Mouse (Mus musculus): ENCODE data around the gene Msh2. TPM values are rescaled to one million over a fixed set of nuclear protein-coding genes. Genes with fewer than 3 reads are reported as not detected.

Gene Msh2
- polyA plus RNA-seq, 2 experiments: 33.8 to 40.5 TPM

DNA sequence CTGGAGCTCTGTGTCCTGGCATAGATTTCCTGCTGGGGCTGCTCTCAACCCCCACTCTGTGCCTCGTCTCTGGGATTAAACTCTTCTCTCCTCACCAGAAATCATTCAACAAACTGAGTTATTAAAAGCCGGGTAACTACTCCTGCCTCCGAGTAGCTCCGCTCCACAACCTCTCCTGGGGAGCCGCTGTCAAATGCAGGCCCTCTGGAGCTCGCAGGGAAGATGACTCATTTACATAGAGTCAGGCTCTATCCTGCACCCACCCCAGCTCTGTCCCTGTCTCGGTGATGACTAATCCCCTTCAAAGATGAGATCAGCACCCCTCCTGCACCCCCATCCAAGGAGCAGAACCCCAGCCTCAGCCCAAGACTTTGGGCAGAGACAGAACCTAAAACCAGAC is 91.0 kb downstream of the Msh2 start:
- no peak for DNase-seq (ENCODE audit: low spot score)
- H3K9ac ChIP-seq (ENCODE audit: low read depth, low read length, severe bottlenecking): no peak overlapping the region
- no peak for ATAC-seq (ENCODE audit: low FRiP score, low read depth)
- WGBS: 51% methylated on average over 7 of the region's 7 CpGs
- H3K4me2 ChIP-seq (replicated peaks; ENCODE audit: low read depth, low read length, severe bottlenecking): no peak overlapping the region
- no peak overlapping the region for H3K4me3 ChIP-seq (replicated peaks; ENCODE audit: low read length)
- H3K9me3 ChIP-seq (ENCODE audit: control insufficient read depth, low read length): no peaks in the 10 kb centered on the region
- no peaks in the 10 kb centered on the region for H3K27me3 ChIP-seq (ENCODE audit: control insufficient read depth, insufficient read depth, low read length)
- H3K36me3 ChIP-seq (ENCODE audit: control insufficient read depth, insufficient read depth, low read length): no peaks in the 10 kb centered on the region
- no peak overlapping the region for H3K27ac ChIP-seq (replicated peaks; ENCODE audit: low read depth, low read length)
- no peak for TF ChIP-seq POLR2A (IDR thresholded peaks at IDR 0.05; ENCODE audit: borderline replicate concordance, extremely low read depth, insufficient read depth, insufficient read length)
- no peaks in the 10 kb centered on the region for H3K4me1 ChIP-seq (ENCODE audit: control insufficient read depth, insufficient read depth, low read length)

DNA sequence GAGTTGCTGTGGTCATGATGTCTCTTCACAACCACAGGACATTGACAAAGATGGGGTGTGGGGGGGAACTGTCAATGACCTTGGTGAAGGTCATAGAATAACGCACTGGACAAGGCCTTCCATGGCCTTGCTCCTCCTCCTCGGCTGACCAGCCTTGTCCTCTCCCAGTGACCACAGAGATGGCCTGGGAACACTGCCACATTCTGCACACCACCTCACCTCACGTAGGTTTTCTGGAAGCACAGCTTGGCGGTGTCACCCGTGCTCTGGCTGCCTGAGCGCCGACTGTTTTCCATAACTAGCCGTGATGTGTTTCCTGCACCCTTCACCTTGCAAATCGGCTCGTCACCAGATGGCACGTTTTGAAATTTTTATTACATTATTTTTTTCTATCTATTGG is 92.9 kb downstream of the Msh2 start:
- 90% methylated on average over 11 of the region's 11 CpGs for WGBS
- no peak for TF ChIP-seq POLR2A (IDR thresholded peaks at IDR 0.05; ENCODE audit: borderline replicate concordance, extremely low read depth, insufficient read depth, insufficient read length)

DNA sequence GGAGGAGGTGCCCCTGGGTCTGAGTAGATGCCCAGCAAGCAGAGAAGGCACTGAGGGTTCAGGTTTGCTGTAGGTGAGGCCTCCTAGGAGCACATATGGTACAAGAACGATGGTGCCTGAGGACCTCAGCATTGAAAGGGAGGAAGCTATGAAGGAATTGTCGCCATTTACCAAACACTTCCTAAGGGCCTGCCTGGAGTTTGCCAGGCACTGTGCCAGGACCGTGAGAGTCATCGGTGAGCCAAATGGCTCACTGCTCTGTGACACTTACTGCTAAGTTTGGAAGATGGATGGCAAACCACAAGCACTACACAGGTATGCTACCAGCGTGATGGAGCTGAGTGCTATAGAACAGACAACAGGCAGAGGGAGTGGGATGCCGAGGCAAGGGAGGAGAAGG is 94.8 kb downstream of the Msh2 start:
- ATAC-seq (ENCODE audit: low FRiP score, low read depth) (no peak), DNase-seq (ENCODE audit: low spot score) (no peak)
- 79% methylated on average over 6 of the region's 6 CpGs for WGBS
- no peaks in the 10 kb centered on the region for H3K9me3 ChIP-seq (ENCODE audit: control insufficient read depth, low read length)
- no peak overlapping the region for H3K4me3 ChIP-seq (replicated peaks; ENCODE audit: low read length)
- H3K4me2 ChIP-seq (replicated peaks; ENCODE audit: low read depth, low read length, severe bottlenecking): no peak overlapping the region
- no peaks in the 10 kb centered on the region for H3K27me3 ChIP-seq (ENCODE audit: control insufficient read depth, insufficient read depth, low read length)
- no peaks in the 10 kb centered on the region for H3K36me3 ChIP-seq (ENCODE audit: control insufficient read depth, insufficient read depth, low read length)
- no peak overlapping the region for H3K27ac ChIP-seq (replicated peaks; ENCODE audit: low read depth, low read length)
- TF ChIP-seq POLR2A (IDR thresholded peaks at IDR 0.05; ENCODE audit: borderline replicate concordance, extremely low read depth, insufficient read depth, insufficient read length): no peak
- H3K4me1 ChIP-seq (ENCODE audit: control insufficient read depth, insufficient read depth, low read length): no peaks in the 10 kb centered on the region
- no peak overlapping the region for H3K9ac ChIP-seq (ENCODE audit: low read depth, low read length, severe bottlenecking)

More for the DNA sequence above, 92.9 kb downstream of the Msh2 start:
- DNase-seq (ENCODE audit: low spot score): no peak
- no peak overlapping the region for H3K27ac ChIP-seq (replicated peaks; ENCODE audit: low read depth, low read length)
- no peak overlapping the region for H3K4me2 ChIP-seq (replicated peaks; ENCODE audit: low read depth, low read length, severe bottlenecking)
- no peaks in the 10 kb centered on the region for H3K27me3 ChIP-seq (ENCODE audit: control insufficient read depth, insufficient read depth, low read length)
- no peaks in the 10 kb centered on the region for H3K9me3 ChIP-seq (ENCODE audit: control insufficient read depth, low read length)
- no peak for ATAC-seq (ENCODE audit: low FRiP score, low read depth)
- H3K36me3 ChIP-seq (ENCODE audit: control insufficient read depth, insufficient read depth, low read length): no peaks in the 10 kb centered on the region
- no peak overlapping the region for H3K4me3 ChIP-seq (replicated peaks; ENCODE audit: low read length)
- H3K9ac ChIP-seq (ENCODE audit: low read depth, low read length, severe bottlenecking): no peak overlapping the region
- no peaks in the 10 kb centered on the region for H3K4me1 ChIP-seq (ENCODE audit: control insufficient read depth, insufficient read depth, low read length)

DNA sequence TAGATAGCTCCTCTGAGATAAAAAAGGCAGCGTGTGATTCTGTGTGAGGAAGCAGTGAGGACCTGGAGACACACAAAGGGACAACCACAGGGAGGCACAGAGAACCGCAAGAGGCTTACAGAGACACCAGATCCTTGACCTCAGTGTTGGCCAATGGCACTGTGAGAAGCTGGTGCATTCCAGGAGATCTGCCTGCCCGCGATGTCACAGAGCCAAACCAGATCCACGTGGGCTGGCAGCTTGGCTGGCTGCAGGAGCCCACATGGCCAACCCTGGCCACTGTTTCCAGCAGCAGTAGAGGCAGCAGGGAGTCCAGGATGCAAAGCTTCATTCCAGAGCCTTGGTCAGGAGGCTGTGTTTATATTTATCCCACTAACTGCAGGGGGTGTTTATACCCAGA is 98.6 kb downstream of the Msh2 start:
- H3K4me1 ChIP-seq (ENCODE audit: control insufficient read depth, insufficient read depth, low read length): no peaks in the 10 kb centered on the region
- H3K27me3 ChIP-seq (ENCODE audit: control insufficient read depth, insufficient read depth, low read length): no peaks in the 10 kb centered on the region
- H3K27ac ChIP-seq (replicated peaks; ENCODE audit: low read depth, low read length): no peak overlapping the region
- 37% methylated on average over 5 of the region's 5 CpGs for WGBS
- no peaks in the 10 kb centered on the region for H3K9me3 ChIP-seq (ENCODE audit: control insufficient read depth, low read length)
- H3K4me3 ChIP-seq (replicated peaks; ENCODE audit: low read length): no peak overlapping the region
- H3K9ac ChIP-seq (ENCODE audit: low read depth, low read length, severe bottlenecking): no peak overlapping the region
- H3K4me2 ChIP-seq (replicated peaks; ENCODE audit: low read depth, low read length, severe bottlenecking): no peak overlapping the region
- ATAC-seq (ENCODE audit: low FRiP score, low read depth): no peak
- TF ChIP-seq POLR2A (IDR thresholded peaks at IDR 0.05; ENCODE audit: borderline replicate concordance, extremely low read depth, insufficient read depth, insufficient read length): no peak
- H3K36me3 ChIP-seq (ENCODE audit: control insufficient read depth, insufficient read depth, low read length): no peaks in the 10 kb centered on the region
- no peak for DNase-seq (ENCODE audit: low spot score)

DNA sequence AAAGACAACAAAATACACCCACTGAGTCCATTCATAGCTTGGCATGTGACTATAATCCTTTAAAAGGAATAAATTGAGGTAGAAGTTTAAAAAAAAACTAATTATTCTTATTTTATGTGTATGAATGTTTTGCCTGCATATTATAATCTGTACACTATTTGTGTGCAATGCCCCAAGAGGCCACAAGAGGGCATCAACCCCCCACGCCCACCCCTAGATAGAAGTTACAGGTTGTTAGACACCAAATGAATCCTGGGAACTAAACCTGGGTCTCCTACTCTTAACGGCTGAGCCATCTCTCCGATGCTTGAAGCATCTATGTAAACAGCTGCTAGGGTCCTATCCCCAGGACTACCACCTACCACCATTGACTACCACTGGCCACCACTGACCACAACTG is 101.0 kb downstream of the Msh2 start:
- H3K4me3 ChIP-seq (replicated peaks; ENCODE audit: low read length): no peak overlapping the region
- H3K4me2 ChIP-seq (replicated peaks; ENCODE audit: low read depth, low read length, severe bottlenecking): no peak overlapping the region
- no peak overlapping the region for H3K9ac ChIP-seq (ENCODE audit: low read depth, low read length, severe bottlenecking)
- H3K4me1 ChIP-seq (ENCODE audit: control insufficient read depth, insufficient read depth, low read length): no peaks in the 10 kb centered on the region
- WGBS: 83% methylated on average over 3 of the region's 3 CpGs
- no peaks in the 10 kb centered on the region for H3K27me3 ChIP-seq (ENCODE audit: control insufficient read depth, insufficient read depth, low read length)
- TF ChIP-seq POLR2A (IDR thresholded peaks at IDR 0.05; ENCODE audit: borderline replicate concordance, extremely low read depth, insufficient read depth, insufficient read length): no peak
- DNase-seq (ENCODE audit: low spot score) (no peak), ATAC-seq (ENCODE audit: low FRiP score, low read depth) (no peak)
- H3K36me3 ChIP-seq (ENCODE audit: control insufficient read depth, insufficient read depth, low read length): no peaks in the 10 kb centered on the region
- no peak overlapping the region for H3K27ac ChIP-seq (replicated peaks; ENCODE audit: low read depth, low read length)
- no peaks in the 10 kb centered on the region for H3K9me3 ChIP-seq (ENCODE audit: control insufficient read depth, low read length)

Other genes starting within 250 kb of the Msh2 start
- gene Stpg4, start 244.6 kb upstream of the Msh2 start, polyA plus RNA-seq (2012; rRNA removed): not detected in 2 replicates
- not detected in 2 replicates for gene Stpg4, start 244.6 kb upstream of the Msh2 start, polyA plus RNA-seq (2014; fragmentation: Nextera tagmentation; extraction: Ambion mirVana)
- gene Calm2, start 225.4 kb upstream of the Msh2 start, polyA plus RNA-seq (2012; rRNA removed): 385 and 537 TPM in 2 replicates
- 933 and 956 TPM in 2 replicates for gene Calm2, start 225.4 kb upstream of the Msh2 start, polyA plus RNA-seq (2014; fragmentation: Nextera tagmentation; extraction: Ambion mirVana)
- gene Epcam, start 36.4 kb upstream of the Msh2 start, polyA plus RNA-seq (2012; rRNA removed): 27.3 and 34.9 TPM in 2 replicates
- 71.3 and 74.3 TPM in 2 replicates for gene Epcam, start 36.4 kb upstream of the Msh2 start, polyA plus RNA-seq (2014; fragmentation: Nextera tagmentation; extraction: Ambion mirVana)
- gene Kcnk12, start 125.7 kb downstream of the Msh2 start, polyA plus RNA-seq (2012; rRNA removed): 0.08 and 0.24 TPM in 2 replicates
- gene Kcnk12, start 125.7 kb downstream of the Msh2 start, polyA plus RNA-seq (2014; fragmentation: Nextera tagmentation; extraction: Ambion mirVana): 0.17 TPM in 1 of 2 replicates, not detected in the other
- not detected in 2 replicates for gene Rpl36-ps4, start 248.6 kb downstream of the Msh2 start, polyA plus RNA-seq (2012; rRNA removed)
- not detected in 2 replicates for gene Rpl36-ps4, start 248.6 kb downstream of the Msh2 start, polyA plus RNA-seq (2014; fragmentation: Nextera tagmentation; extraction: Ambion mirVana)